Mouse (Mus musculus) small intestine, adult 2 months (tissue): ENCODE data around the gene Olfr547.

Experiments
- CTCF ChIP-seq: fragments of 200-500 bp; IDR thresholded peaks from 2 replicates; pipeline ENCODE4 v1.5.1; 2012; ENCODE audit warnings: low read depth, mild to moderate bottlenecking, control low read depth, inconsistent platforms, low read length, moderate library complexity, mixed read lengths; ENCODE audit not compliant: insufficient replicate concordance, insufficient read length; ENCODE audit errors: extremely low read depth
- POLR2A ChIP-seq: fragments of 200-500 bp; IDR thresholded peaks from 2 replicates; pipeline ENCODE4 v1.6.1; 2012; ENCODE audit warnings: low read depth, mild to moderate bottlenecking, control low read depth, inconsistent platforms, low read length, moderate library complexity

- TF ChIP-seq POLR2A (no peak), CTCF (no peak)
Measured at GRCm38 (mm10) chr7:102575998-102576397, 41.4 kb downstream of the Olfr547 start.
